Mouse (Mus musculus) midbrain, embryonic 12.5 days (tissue): ENCODE data around the gene Pcbp4. TPM values are rescaled to one million over a fixed set of nuclear protein-coding genes. Genes with fewer than 3 reads are reported as not detected.

Experiments
- ATAC-seq: fragments of 200-750 bp; cut with Nextera tagmentation; 2 replicates; pipeline ENCODE4 v1.8.0; 2017; ENCODE audit warnings: low read depth, moderate TSS enrichment, moderate library complexity; ENCODE audit not compliant: low FRiP score
- H3K27ac ChIP-seq: fragments of 300-500 bp; sonication (generic); replicated peaks from 2 replicates; pipeline ENCODE4 v1.5.1; 2016; ENCODE audit warnings: mild to moderate bottlenecking
- H3K27me3 ChIP-seq: fragments of 300-500 bp; sonication (generic); 2 replicates; pipeline ENCODE4 v1.6.1; 2016; ENCODE audit warnings: mild to moderate bottlenecking
- H3K36me3 ChIP-seq: fragments of 300-500 bp; sonication (generic); 2 replicates; pipeline ENCODE4 v1.6.1; 2016
- H3K4me1 ChIP-seq: fragments of 300-500 bp; sonication (generic); 2 replicates; pipeline ENCODE4 v1.6.1; 2016
- H3K4me2 ChIP-seq: fragments of 300-500 bp; sonication (generic); replicated peaks from 2 replicates; pipeline ENCODE4 v1.6.1; 2016; ENCODE audit warnings: mild to moderate bottlenecking, moderate library complexity
- H3K4me3 ChIP-seq: fragments of 300-500 bp; sonication (generic); 2 replicates; pipeline ENCODE4 v1.5.1; 2016; ENCODE audit warnings: mild to moderate bottlenecking
- H3K9ac ChIP-seq: fragments of 300-500 bp; sonication (generic); replicated peaks from 2 replicates; pipeline ENCODE4 v1.6.1; 2016; ENCODE audit warnings: mild to moderate bottlenecking, moderate library complexity
- H3K9me3 ChIP-seq: fragments of 300-500 bp; sonication (generic); 2 replicates; pipeline ENCODE4 v1.6.1; 2016; ENCODE audit warnings: mild to moderate bottlenecking
- WGBS: fragments of 180-500 bp; shearing (Covaris S2); methylation state at CpG from one replicate; pipeline ENCODE4 v1.1.7; 2016; 5-methylcytosine and 5-hydroxymethylcytosine counted together
- polyA plus RNA-seq: library from polyadenylated mRNA; unstranded; fragments of >200 nt; fragmentation: Nextera tagmentation; extraction: Ambion mirVana; gene quantifications from 2 replicates; pipeline ENCODE4 v1.2.1, GENCODE M21; 2016

Pcbp4 gene
- polyA plus RNA-seq, 1 experiment from 2014 or later: 343 TPM

GRCm38 (mm10) chr9:106448498-106449031 lies 4.5 kb upstream of the Pcbp4 start:
- WGBS: 1% methylated on average over 23 of the region's 23 CpGs
- H3K9ac ChIP-seq: peak overlapping the region; percentile 56
- ATAC-seq: peak; percentile 48; the same call in 1 of the 2 replicates
- peak overlapping the region; percentile 43; the same call in 1 of the 2 replicates for H3K27ac ChIP-seq
- peak overlapping the region; percentile 58 for H3K4me2 ChIP-seq
- no peaks in the 10 kb centered on the region for H3K36me3 ChIP-seq
- peak overlapping the region; percentile 39 for H3K4me3 ChIP-seq
- H3K27me3 ChIP-seq: no peaks in the 10 kb centered on the region
- H3K9me3 ChIP-seq: no peaks in the 10 kb centered on the region
- peaks cover 58% of the 10 kb centered on the region for H3K4me1 ChIP-seq

- Histone ChIP-seq H3K4me2 (no peak overlapping the region), H3K27ac (no peak overlapping the region), H3K9me3 (no peaks in the 10 kb centered on the region), H3K9ac (no peak overlapping the region), H3K4me3 (no peak overlapping the region), H3K4me1 (peaks cover 61% of the 10 kb centered on the region), H3K27me3 (no peaks in the 10 kb centered on the region), H3K36me3 (no peaks in the 10 kb centered on the region)
- no peak for ATAC-seq
- WGBS: 92% methylated on average over 8 of the region's 8 CpGs
These were observed 3.1 kb upstream of the Pcbp4 start for GRCm38 (mm10) chr9:106449947-106450346.

- H3K27me3 ChIP-seq: no peaks in the 10 kb centered on the region
- no peak overlapping the region for H3K9ac ChIP-seq
- no peak overlapping the region for H3K4me3 ChIP-seq
- no peaks in the 10 kb centered on the region for H3K36me3 ChIP-seq
- 25% methylated on average over 9 of the region's 9 CpGs for WGBS
- no peak overlapping the region for H3K4me2 ChIP-seq
- H3K9me3 ChIP-seq: no peaks in the 10 kb centered on the region
- H3K4me1 ChIP-seq: peaks cover 66% of the 10 kb centered on the region
- no peak for ATAC-seq
- H3K27ac ChIP-seq: no peak overlapping the region
These were observed 2.4 kb upstream of the Pcbp4 start for GRCm38 (mm10) chr9:106450661-106451060.

- 80% methylated on average over 11 of the region's 11 CpGs for WGBS
- no peak overlapping the region for H3K27ac ChIP-seq
- no peak overlapping the region for H3K4me3 ChIP-seq
- ATAC-seq: no peak
- H3K9me3 ChIP-seq: no peaks in the 10 kb centered on the region
- H3K4me2 ChIP-seq: no peak overlapping the region
- H3K4me1 ChIP-seq: peaks cover 69% of the 10 kb centered on the region
- H3K36me3 ChIP-seq: 0 out of 2 replicates have a peak, but pooled peaks cover 1% of the 10 kb centered on the region
- H3K27me3 ChIP-seq: no peaks in the 10 kb centered on the region
- H3K9ac ChIP-seq: no peak overlapping the region
These were observed 1.8 kb upstream of the Pcbp4 start for GRCm38 (mm10) chr9:106451298-106451697.

GRCm38 (mm10) chr9:106451899-106452298 lies 1.2 kb upstream of the Pcbp4 start:
- WGBS: 58% methylated on average over 2 of the region's 2 CpGs
- Histone ChIP-seq H3K9me3 (no peaks in the 10 kb centered on the region), H3K4me3 (no peak overlapping the region), H3K9ac (no peak overlapping the region), H3K4me2 (0 out of 2 replicates have a peak overlapping the region, but pooled peaks have one; percentile 98), H3K4me1 (peaks cover 72% of the 10 kb centered on the region), H3K36me3 (0 out of 2 replicates have a peak, but pooled peaks cover 4% of the 10 kb centered on the region), H3K27me3 (no peaks in the 10 kb centered on the region), H3K27ac (no peak overlapping the region)
- ATAC-seq: no peak

GRCm38 (mm10) chr9:106452351-106452750 lies 740 bp upstream of the Pcbp4 start:
- Histone ChIP-seq H3K9ac (peak overlapping the region; percentile 95; the same call in 1 of the 2 replicates), H3K27me3 (no peaks in the 10 kb centered on the region), H3K27ac (peak overlapping the region; percentile 97), H3K4me1 (peaks cover 72% of the 10 kb centered on the region), H3K4me2 (peak overlapping the region; percentile 98), H3K9me3 (no peaks in the 10 kb centered on the region), H3K36me3 (0 out of 2 replicates have a peak, but pooled peaks cover 4% of the 10 kb centered on the region), H3K4me3 (peak overlapping the region; percentile 74)
- WGBS: 20% methylated on average over 6 of the region's 6 CpGs
- no peak for ATAC-seq

GRCm38 (mm10) chr9:106452821-106453220 lies 270 bp upstream of the Pcbp4 start:
- Histone ChIP-seq H3K27ac (peak overlapping the region; percentile 97), H3K4me2 (peak overlapping the region; percentile 98), H3K9me3 (no peaks in the 10 kb centered on the region), H3K4me1 (peaks cover 72% of the 10 kb centered on the region), H3K9ac (peak overlapping the region; percentile 95), H3K27me3 (no peaks in the 10 kb centered on the region), H3K4me3 (peak overlapping the region; percentile 74), H3K36me3 (0 out of 2 replicates have a peak, but pooled peaks cover 4% of the 10 kb centered on the region)
- WGBS: 2% methylated on average over 6 of the region's 7 CpGs
- ATAC-seq: 0 out of 2 replicates have a peak, but pooled peaks have one; percentile 0

- Histone ChIP-seq H3K9me3 (no peaks in the 10 kb centered on the region), H3K9ac (peak overlapping the region; percentile 95), H3K4me2 (peak overlapping the region; percentile 98), H3K4me1 (peaks cover 71% of the 10 kb centered on the region), H3K27ac (peak overlapping the region; percentile 97), H3K27me3 (no peaks in the 10 kb centered on the region), H3K4me3 (peak overlapping the region; percentile 74), H3K36me3 (0 out of 2 replicates have a peak, but pooled peaks cover 4% of the 10 kb centered on the region)
- under 1% methylated on average over 17 of the region's 20 CpGs for WGBS
- no peak for ATAC-seq
These were observed 1.1 kb downstream of the Pcbp4 start for GRCm38 (mm10) chr9:106454071-106454761.

- peak; percentile 35 for ATAC-seq
- WGBS: under 1% methylated on average over 17 of the region's 17 CpGs
- no peaks in the 10 kb centered on the region for H3K27me3 ChIP-seq
- H3K4me2 ChIP-seq: peak overlapping the region; percentile 98
- peak overlapping the region; percentile 97 for H3K27ac ChIP-seq
- H3K36me3 ChIP-seq: peaks cover 9% of the 10 kb centered on the region
- peak overlapping the region; percentile 74 for H3K4me3 ChIP-seq
- peaks cover 78% of the 10 kb centered on the region for H3K4me1 ChIP-seq
- H3K9me3 ChIP-seq: no peaks in the 10 kb centered on the region
- peak overlapping the region; percentile 95 for H3K9ac ChIP-seq
These were observed 2.0 kb downstream of the Pcbp4 start for GRCm38 (mm10) chr9:106454888-106455681.

- H3K4me3 ChIP-seq: peak overlapping the region; percentile 74
- peaks cover 76% of the 10 kb centered on the region for H3K4me1 ChIP-seq
- WGBS: 23% methylated on average over 15 of the region's 15 CpGs
- H3K9me3 ChIP-seq: no peaks in the 10 kb centered on the region
- ATAC-seq: peak; percentile 8
- peak overlapping the region; percentile 95 for H3K9ac ChIP-seq
- H3K27me3 ChIP-seq: no peaks in the 10 kb centered on the region
- H3K36me3 ChIP-seq: peaks cover 23% of the 10 kb centered on the region
- peak overlapping the region; percentile 97 for H3K27ac ChIP-seq
- H3K4me2 ChIP-seq: peak overlapping the region; percentile 98
These were observed 3.5 kb downstream of the Pcbp4 start for GRCm38 (mm10) chr9:106456325-106457162.

GRCm38 (mm10) chr9:106457163-106457559 lies 4.1 kb downstream of the Pcbp4 start:
- peak overlapping the region; percentile 95 for H3K9ac ChIP-seq
- peak overlapping the region; percentile 98 for H3K4me2 ChIP-seq
- H3K27me3 ChIP-seq: peaks cover 2% of the 10 kb centered on the region; the same call in 1 of the 2 replicates
- H3K4me3 ChIP-seq: peak overlapping the region; percentile 74
- H3K27ac ChIP-seq: peak overlapping the region; percentile 97
- H3K36me3 ChIP-seq: peaks cover 30% of the 10 kb centered on the region
- no peaks in the 10 kb centered on the region for H3K9me3 ChIP-seq
- 33% methylated on average over 9 of the region's 9 CpGs for WGBS
- no peak for ATAC-seq
- peaks cover 72% of the 10 kb centered on the region for H3K4me1 ChIP-seq
